Mouse (Mus musculus): ENCODE results near the gene Gm47289.

GRCm38 (mm10) chr9:119114911-119115310, 44.0 kb upstream of the Gm47289 start:
- TF ChIP-seq CTCF (IDR thresholded peaks at IDR 0.05; ENCODE audit: low read depth) (no peak), EP300 (IDR thresholded peaks at IDR 0.05; ENCODE audit: low read depth) (no peak)

All from liver, embryonic 14.5 days (tissue).